ENCODE assay signal across 9 mouse cellular contexts in genomic region chr8:71586891-71587290, GRCm38 (mm10). TPM values are rescaled to one million over a fixed set of nuclear protein-coding genes. Genes with fewer than 3 reads are reported as not detected.
DNase-seq lines count a peak whose midpoint lies in the region; ATAC-seq and TF ChIP-seq lines count a peak whose summit lies in the region.
"Had no signal": no experiment of that assay in that cellular context is flagged by ENCODE, and none has a peak within 500 bp of the region (broad histone marks: within the 10 kb centered on the region; RNA-seq: fewer than 3 reads in every experiment).

No protein-coding gene starts in this region.

- 85% methylated on average over 2 of the region's 2 CpGs for WGBS in forebrain, embryonic 11.5 days
- WGBS in forebrain, embryonic 12.5 days: 84% methylated on average over 2 of the region's 2 CpGs
- WGBS in midbrain, embryonic 14.5 days: 88% methylated on average over 2 of the region's 2 CpGs
- 71% methylated on average over 2 of the region's 2 CpGs for WGBS in midbrain, embryonic 13.5 days
- 78% methylated on average over 2 of the region's 2 CpGs for WGBS in small intestine, adult 2 months

- H3K36me3 ChIP-seq in forebrain, embryonic 11.5 days (ENCODE audit: control insufficient read depth, insufficient read depth, low read length): no peaks in the 10 kb centered on the region
- peaks cover 33% of the 10 kb centered on the region for H3K36me3 ChIP-seq in forebrain, embryonic 12.5 days (replicated peaks)
- H3K36me3 ChIP-seq in midbrain, embryonic 14.5 days (ENCODE audit: control insufficient read depth, insufficient read depth, low read length): peaks cover 34% of the 10 kb centered on the region
- H3K36me3 ChIP-seq in midbrain, embryonic 13.5 days: peaks cover 48% of the 10 kb centered on the region
- no peaks in the 10 kb centered on the region; the same call in 1 of the 2 replicates for H3K36me3 ChIP-seq in small intestine, adult 2 months (ENCODE audit: control insufficient read depth, insufficient read depth, low read length)

- H3K9me3 ChIP-seq in forebrain, embryonic 11.5 days (ENCODE audit: control insufficient read depth, low read length): no peaks in the 10 kb centered on the region
- no peaks in the 10 kb centered on the region for H3K9me3 ChIP-seq in forebrain, embryonic 12.5 days
- no peaks in the 10 kb centered on the region for H3K9me3 ChIP-seq in midbrain, embryonic 14.5 days (ENCODE audit: control insufficient read depth, low read length)
- no peaks in the 10 kb centered on the region for H3K9me3 ChIP-seq in midbrain, embryonic 13.5 days

- H3K4me1 ChIP-seq in forebrain, embryonic 11.5 days (replicated peaks; ENCODE audit: control insufficient read depth, insufficient read depth, low read length): peaks cover 4% of the 10 kb centered on the region; the same call in 1 of the 2 replicates
- H3K4me1 ChIP-seq in forebrain, embryonic 12.5 days: peaks cover 9% of the 10 kb centered on the region
- H3K4me1 ChIP-seq in midbrain, embryonic 14.5 days (ENCODE audit: control insufficient read depth, insufficient read depth, low read length): peaks cover 7% of the 10 kb centered on the region
- peaks cover 13% of the 10 kb centered on the region for H3K4me1 ChIP-seq in midbrain, embryonic 13.5 days (replicated peaks)
- peaks cover 7% of the 10 kb centered on the region; the same call in 1 of the 2 replicates for H3K4me1 ChIP-seq in small intestine, adult 2 months (ENCODE audit: control insufficient read depth, insufficient read depth, insufficient read length, low read length)

- DNase-seq in forebrain, embryonic 11.5 days (ENCODE audit: low spot score): peak; percentile 80
- peak; percentile 65 for DNase-seq in midbrain, embryonic 14.5 days
- peak; percentile 68 for DNase-seq in adrenal gland, postnatal 10 days
- DNase-seq in kidney, postnatal 10 days: peak; percentile 75

- H3K9ac ChIP-seq in forebrain, embryonic 11.5 days (ENCODE audit: low read length): no peak overlapping the region
- H3K9ac ChIP-seq in forebrain, embryonic 12.5 days: no peak overlapping the region
- H3K9ac ChIP-seq in midbrain, embryonic 14.5 days (replicated peaks; ENCODE audit: low read length): no peak overlapping the region
- H3K9ac ChIP-seq in midbrain, embryonic 13.5 days (replicated peaks): no peak overlapping the region

- no peak overlapping the region for H3K27ac ChIP-seq in forebrain, embryonic 11.5 days (ENCODE audit: low read depth, low read length)
- no peak overlapping the region for H3K27ac ChIP-seq in forebrain, embryonic 12.5 days
- no peak overlapping the region for H3K27ac ChIP-seq in midbrain, embryonic 14.5 days (replicated peaks; ENCODE audit: low read depth, low read length)
- no peak overlapping the region for H3K27ac ChIP-seq in midbrain, embryonic 13.5 days
- H3K27ac ChIP-seq in small intestine, adult 2 months (ENCODE audit: insufficient read depth, low read depth, low read length): no peak overlapping the region

- no peak for ATAC-seq in forebrain, embryonic 11.5 days (replicated peaks; ENCODE audit: low FRiP score)
- no peak for ATAC-seq in forebrain, embryonic 12.5 days (ENCODE audit: low FRiP score)
- no peak for ATAC-seq in midbrain, embryonic 14.5 days (ENCODE audit: low FRiP score, low TSS enrichment)
- ATAC-seq in midbrain, embryonic 13.5 days: no peak
- ATAC-seq in cerebellum, adult (ENCODE audit: insufficient number of reproducible peaks, low FRiP score, low TSS enrichment): no peak

- no peak overlapping the region for H3K4me3 ChIP-seq in forebrain, embryonic 11.5 days (ENCODE audit: low read depth, low read length)
- H3K4me3 ChIP-seq in forebrain, embryonic 12.5 days (replicated peaks): no peak overlapping the region
- H3K4me3 ChIP-seq in midbrain, embryonic 14.5 days (replicated peaks; ENCODE audit: low read depth, low read length): no peak overlapping the region
- no peak overlapping the region for H3K4me3 ChIP-seq in midbrain, embryonic 13.5 days (replicated peaks)
- no peak overlapping the region for H3K4me3 ChIP-seq in small intestine, adult 2 months (ENCODE audit: low read depth, low read length)

- H3K4me2 ChIP-seq in forebrain, embryonic 11.5 days (ENCODE audit: low read depth, low read length, severe bottlenecking): no peak overlapping the region
- no peak overlapping the region for H3K4me2 ChIP-seq in forebrain, embryonic 12.5 days
- no peak overlapping the region for H3K4me2 ChIP-seq in midbrain, embryonic 14.5 days (ENCODE audit: low read length)
- H3K4me2 ChIP-seq in midbrain, embryonic 13.5 days (replicated peaks): no peak overlapping the region

- TF ChIP-seq POLR2A in small intestine, adult 2 months (IDR thresholded peaks at IDR 0.05; ENCODE audit: low read depth, low read length): no peak

- peak; percentile 76; the same call in 1 of the 2 replicates for TF ChIP-seq CTCF in small intestine, adult 2 months (IDR thresholded peaks at IDR 0.05; ENCODE audit: extremely low read depth, insufficient read length, insufficient replicate concordance, low read depth, low read length)

- H3K27me3 ChIP-seq in forebrain, embryonic 11.5 days (ENCODE audit: control insufficient read depth, insufficient read depth, low read length): no peaks in the 10 kb centered on the region; the same call in 1 of the 2 replicates
- 0 out of 2 replicates have a peak, but pooled peaks cover 6% of the 10 kb centered on the region for H3K27me3 ChIP-seq in forebrain, embryonic 12.5 days
- H3K27me3 ChIP-seq in midbrain, embryonic 14.5 days (ENCODE audit: control insufficient read depth, insufficient read depth, low read length): no peaks in the 10 kb centered on the region
- H3K27me3 ChIP-seq in midbrain, embryonic 13.5 days: no peaks in the 10 kb centered on the region
- no peaks in the 10 kb centered on the region for H3K27me3 ChIP-seq in small intestine, adult 2 months (ENCODE audit: control insufficient read depth, insufficient read depth, low read length)

RNA-seq across cellular contexts. Expression of gene Pgls, which starts 5.1 kb away (rescaled TPM):
- polyA plus RNA-seq in forebrain, embryonic 11.5 days (2014; fragmentation: Nextera tagmentation; extraction: Ambion mirVana): 218 and 238 TPM in 2 replicates
- polyA plus RNA-seq in forebrain, embryonic 12.5 days (2016; fragmentation: Nextera tagmentation; extraction: Ambion mirVana): 199 and 208 TPM in 2 replicates
- polyA plus RNA-seq in midbrain, embryonic 14.5 days (2014; fragmentation: Nextera tagmentation; extraction: Ambion mirVana): 241 and 269 TPM in 2 replicates
- 201 and 208 TPM in 2 replicates for polyA plus RNA-seq in midbrain, embryonic 13.5 days (2015; fragmentation: Nextera tagmentation; extraction: Ambion mirVana)
- 100 to 1,000 TPM; 233 to 245 TPM for total RNA-seq in adrenal gland, postnatal 10 days (2021)
- polyA plus RNA-seq in small intestine, adult 2 months (2012; rRNA removed): 174 and 266 TPM in 2 replicates

RNA-seq across cellular contexts. Expression of gene Fam129c, which starts 10.6 kb away (rescaled TPM):
- 3.2 and 4.3 TPM in 2 replicates for polyA plus RNA-seq in forebrain, embryonic 11.5 days (2014; fragmentation: Nextera tagmentation; extraction: Ambion mirVana)
- 4.3 and 5.6 TPM in 2 replicates for polyA plus RNA-seq in forebrain, embryonic 12.5 days (2016; fragmentation: Nextera tagmentation; extraction: Ambion mirVana)
- polyA plus RNA-seq in midbrain, embryonic 14.5 days (2014; fragmentation: Nextera tagmentation; extraction: Ambion mirVana): 6.3 and 8.5 TPM in 2 replicates
- 4.4 and 7.5 TPM in 2 replicates for polyA plus RNA-seq in midbrain, embryonic 13.5 days (2015; fragmentation: Nextera tagmentation; extraction: Ambion mirVana)
- total RNA-seq in adrenal gland, postnatal 10 days (2021): 1 to 10 TPM; 3.9 to 4.2 TPM
- 1.7 and 4.5 TPM in 2 replicates for polyA plus RNA-seq in small intestine, adult 2 months (2012; rRNA removed)

RNA-seq across cellular contexts. Expression of gene Slc27a1, which starts 18.2 kb away (rescaled TPM):
- 18.4 and 19.1 TPM in 2 replicates for polyA plus RNA-seq in forebrain, embryonic 11.5 days (2014; fragmentation: Nextera tagmentation; extraction: Ambion mirVana)
- polyA plus RNA-seq in forebrain, embryonic 12.5 days (2016; fragmentation: Nextera tagmentation; extraction: Ambion mirVana): 44.6 and 45.2 TPM in 2 replicates
- 33.5 and 41.6 TPM in 2 replicates for polyA plus RNA-seq in midbrain, embryonic 14.5 days (2014; fragmentation: Nextera tagmentation; extraction: Ambion mirVana)
- polyA plus RNA-seq in midbrain, embryonic 13.5 days (2015; fragmentation: Nextera tagmentation; extraction: Ambion mirVana): 53.7 and 58.7 TPM in 2 replicates
- 100 to 1,000 TPM in 1 of 2 experiments, 10 to 100 TPM in 1; 97.4 to 118 TPM for total RNA-seq in adrenal gland, postnatal 10 days (2021)
- polyA plus RNA-seq in small intestine, adult 2 months (2012; rRNA removed): 28.6 and 29.6 TPM in 2 replicates

RNA-seq across cellular contexts. Expression of gene Nxnl1, which starts 20.5 kb away (rescaled TPM):
- not detected in 2 replicates for polyA plus RNA-seq in forebrain, embryonic 11.5 days (2014; fragmentation: Nextera tagmentation; extraction: Ambion mirVana)
- polyA plus RNA-seq in forebrain, embryonic 12.5 days (2016; fragmentation: Nextera tagmentation; extraction: Ambion mirVana): not detected in 2 replicates
- polyA plus RNA-seq in midbrain, embryonic 14.5 days (2014; fragmentation: Nextera tagmentation; extraction: Ambion mirVana): not detected in 2 replicates
- polyA plus RNA-seq in midbrain, embryonic 13.5 days (2015; fragmentation: Nextera tagmentation; extraction: Ambion mirVana): not detected in 2 replicates
- under 1 TPM; 0.82 to 0.84 TPM for total RNA-seq in adrenal gland, postnatal 10 days (2021)
- not detected in 2 replicates for polyA plus RNA-seq in small intestine, adult 2 months (2012; rRNA removed)
- polyA plus RNA-seq: heart, embryonic 14.5 days had no signal

RNA-seq across cellular contexts. Expression of gene Colgalt1, which starts 23.9 kb away (rescaled TPM):
- polyA plus RNA-seq in forebrain, embryonic 11.5 days (2014; fragmentation: Nextera tagmentation; extraction: Ambion mirVana): 41.8 and 48.6 TPM in 2 replicates
- polyA plus RNA-seq in forebrain, embryonic 12.5 days (2016; fragmentation: Nextera tagmentation; extraction: Ambion mirVana): 42.7 TPM in 2 replicates
- 60.4 and 70.3 TPM in 2 replicates for polyA plus RNA-seq in midbrain, embryonic 14.5 days (2014; fragmentation: Nextera tagmentation; extraction: Ambion mirVana)
- 51.1 and 51.3 TPM in 2 replicates for polyA plus RNA-seq in midbrain, embryonic 13.5 days (2015; fragmentation: Nextera tagmentation; extraction: Ambion mirVana)
- 10 to 100 TPM; 56.3 to 58.9 TPM for total RNA-seq in adrenal gland, postnatal 10 days (2021)
- polyA plus RNA-seq in small intestine, adult 2 months (2012; rRNA removed): 52.4 and 59.8 TPM in 2 replicates
